Mouse (Mus musculus) forebrain, embryonic 11.5 days (tissue): ENCODE data around the gene Disp3. TPM values are rescaled to one million over a fixed set of nuclear protein-coding genes. Genes with fewer than 3 reads are reported as not detected.
A peak's percentile ranks its signal among the peaks of the same experiment; 100 is the strongest.

Experiments
- ATAC-seq: fragments of 200-750 bp; cut with Nextera tagmentation; replicated peaks from 2 replicates; pipeline ENCODE4 v1.8.0; 2017; ENCODE audit warnings: moderate TSS enrichment; ENCODE audit not compliant: low FRiP score
- DNase-seq: peaks from one replicate; pipeline ENCODE4 v3.0.0-alpha.2; 2017; ENCODE audit warnings: low spot score
- H3K27ac ChIP-seq: fragments of 300-500 bp; sonication (generic); 2 replicates; pipeline ENCODE4 v1.5.1; 2014; ENCODE audit warnings: low read depth, low read length
- H3K27me3 ChIP-seq: fragments of 300-500 bp; sonication (generic); 2 replicates; pipeline ENCODE4 v1.6.1; 2014; ENCODE audit warnings: mild to moderate bottlenecking, low read length, mixed read lengths; ENCODE audit not compliant: control insufficient read depth, insufficient read depth
- H3K36me3 ChIP-seq: fragments of 300-500 bp; sonication (generic); 2 replicates; pipeline ENCODE4 v1.6.1; 2014; ENCODE audit warnings: mild to moderate bottlenecking, low read length, moderate library complexity, mixed read lengths; ENCODE audit not compliant: control insufficient read depth, insufficient read depth
- H3K4me1 ChIP-seq: fragments of 300-500 bp; sonication (generic); replicated peaks from 2 replicates; pipeline ENCODE4 v1.6.1; 2014; ENCODE audit warnings: low read length, mixed read lengths; ENCODE audit not compliant: control insufficient read depth, insufficient read depth
- H3K4me2 ChIP-seq: fragments of 300-500 bp; sonication (generic); 2 replicates; pipeline ENCODE4 v1.6.1; 2014; ENCODE audit warnings: low read depth, mild to moderate bottlenecking, low read length, moderate library complexity, mixed read lengths; ENCODE audit not compliant: severe bottlenecking
- H3K4me3 ChIP-seq: fragments of 300-500 bp; sonication (generic); 2 replicates; pipeline ENCODE4 v1.5.1; 2014; ENCODE audit warnings: low read depth, low read length
- H3K9ac ChIP-seq: fragments of 300-500 bp; sonication (generic); 2 replicates; pipeline ENCODE4 v1.6.1; 2014; ENCODE audit warnings: low read length
- H3K9me3 ChIP-seq: fragments of 300-500 bp; sonication (generic); 2 replicates; pipeline ENCODE4 v1.6.1; 2016; ENCODE audit warnings: low read length, mixed read lengths; ENCODE audit not compliant: control insufficient read depth
- WGBS: fragments of 180-500 bp; shearing (Covaris S2); extraction: QIAGEN DNeasy Blood & Tissue Kit; methylation state at CpG from one replicate; pipeline ENCODE4 v1.1.7; 2014; 5-methylcytosine and 5-hydroxymethylcytosine counted together
- polyA plus RNA-seq: library from polyadenylated mRNA; unstranded; fragments of >200 nt; fragmentation: Nextera tagmentation; extraction: Ambion mirVana; gene quantifications from 2 replicates; pipeline ENCODE4 v1.2.1, GENCODE M21; 2014

The Disp3 gene
- polyA plus RNA-seq, 1 experiment from 2014 or later: 3.0 TPM

DNA sequence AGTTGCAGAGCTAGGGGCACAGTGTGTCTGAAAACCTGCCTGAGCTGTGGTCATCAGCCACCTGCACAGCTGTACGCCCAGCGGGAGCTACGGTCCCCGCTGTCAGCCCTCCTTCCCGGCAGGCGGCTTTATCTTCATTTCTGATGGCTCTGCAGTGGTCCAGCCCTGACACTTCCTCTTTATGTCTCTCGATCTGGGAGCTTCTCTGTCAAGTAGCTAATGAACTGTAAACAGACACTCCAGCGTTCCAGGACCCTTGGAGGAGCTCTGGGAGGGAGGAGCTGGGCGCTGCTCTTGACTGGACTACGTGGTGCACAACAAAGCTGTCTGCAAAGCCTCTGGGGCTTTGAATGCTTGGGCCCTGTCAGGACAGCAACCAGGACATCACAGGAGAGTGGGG, 67.1 kb downstream of the Disp3 start:
- WGBS: 9% methylated on average over 10 of the region's 10 CpGs

GRCm38 (mm10) chr4:148218238-148218637, 69.5 kb downstream of the Disp3 start:
- DNase-seq (no peak), ATAC-seq (no peak)
- Histone ChIP-seq H3K9me3 (no peaks in the 10 kb centered on the region), H3K36me3 (no peaks in the 10 kb centered on the region), H3K27me3 (no peaks in the 10 kb centered on the region), H3K9ac (no peak overlapping the region), H3K4me3 (no peak overlapping the region), H3K4me2 (no peak overlapping the region), H3K27ac (no peak overlapping the region), H3K4me1 (peaks cover 4% of the 10 kb centered on the region; the same call in 1 of the 2 replicates)
- WGBS: 40% methylated on average over 10 of the region's 10 CpGs

More for the DNA sequence above, 67.1 kb downstream of the Disp3 start:
- Histone ChIP-seq H3K36me3 (no peaks in the 10 kb centered on the region), H3K27me3 (no peaks in the 10 kb centered on the region), H3K9ac (no peak overlapping the region), H3K9me3 (no peaks in the 10 kb centered on the region), H3K4me1 (0 out of 2 replicates have a peak, but pooled peaks cover 1% of the 10 kb centered on the region), H3K4me2 (no peak overlapping the region), H3K27ac (no peak overlapping the region), H3K4me3 (no peak overlapping the region)
- ATAC-seq (no peak), DNase-seq (no peak)

- Histone ChIP-seq H3K4me3 (no peak overlapping the region), H3K27me3 (no peaks in the 10 kb centered on the region), H3K9ac (no peak overlapping the region), H3K4me1 (peaks cover 3% of the 10 kb centered on the region; the same call in 1 of the 2 replicates), H3K4me2 (no peak overlapping the region), H3K36me3 (no peaks in the 10 kb centered on the region), H3K9me3 (no peaks in the 10 kb centered on the region), H3K27ac (no peak overlapping the region)
- 53% methylated on average over 11 of the region's 11 CpGs for WGBS
- DNase-seq (no peak), ATAC-seq (no peak)
These were observed 72.4 kb downstream of the Disp3 start for GRCm38 (mm10) chr4:148215264-148215900.

- H3K4me1 ChIP-seq: peaks cover 3% of the 10 kb centered on the region; the same call in 1 of the 2 replicates
- no peaks in the 10 kb centered on the region for H3K36me3 ChIP-seq
- no peak overlapping the region for H3K9ac ChIP-seq
- H3K9me3 ChIP-seq: no peaks in the 10 kb centered on the region
- no peak overlapping the region for H3K4me2 ChIP-seq
- DNase-seq (peak; percentile 44), ATAC-seq (0 out of 2 replicates have a peak, but pooled peaks have one; percentile 39)
- H3K4me3 ChIP-seq: no peak overlapping the region
- H3K27me3 ChIP-seq: no peaks in the 10 kb centered on the region
- no peak overlapping the region for H3K27ac ChIP-seq
- 49% methylated on average over 5 of the region's 5 CpGs for WGBS
These were observed 73.2 kb downstream of the Disp3 start for GRCm38 (mm10) chr4:148214460-148215136.

DNA sequence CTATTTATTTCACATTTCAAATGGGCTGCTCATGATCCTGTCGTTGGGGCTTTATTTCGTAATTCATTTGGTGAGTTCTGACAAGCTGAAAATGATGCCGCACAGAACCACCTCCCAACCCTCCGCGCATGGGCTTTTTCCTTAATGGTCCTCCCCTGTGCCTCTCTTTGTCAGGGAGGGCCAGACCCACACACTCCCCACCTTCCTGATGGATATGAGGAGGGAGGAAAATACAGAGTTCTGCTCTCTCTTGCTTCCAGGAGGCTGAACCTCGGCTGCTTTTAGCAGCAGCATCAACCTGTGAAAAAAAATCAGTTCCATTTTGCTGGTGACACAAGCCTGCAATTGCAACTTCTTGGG, 82.9 kb downstream of the Disp3 start:
- Histone ChIP-seq H3K9me3 (no peaks in the 10 kb centered on the region), H3K4me2 (no peak overlapping the region), H3K4me1 (no peaks in the 10 kb centered on the region), H3K27me3 (no peaks in the 10 kb centered on the region), H3K4me3 (no peak overlapping the region), H3K9ac (no peak overlapping the region), H3K27ac (no peak overlapping the region), H3K36me3 (no peaks in the 10 kb centered on the region)
- ATAC-seq: no peak
- WGBS: 64% methylated on average over 6 of the region's 6 CpGs
- DNase-seq: no peak

- DNase-seq: no peak
- 53% methylated on average over 15 of the region's 15 CpGs for WGBS
- no peak for ATAC-seq
- H3K27me3 ChIP-seq: no peaks in the 10 kb centered on the region
- H3K9me3 ChIP-seq: no peaks in the 10 kb centered on the region
- no peak overlapping the region for H3K4me3 ChIP-seq
- H3K9ac ChIP-seq: no peak overlapping the region
- no peaks in the 10 kb centered on the region for H3K36me3 ChIP-seq
- H3K4me2 ChIP-seq: no peak overlapping the region
- H3K27ac ChIP-seq: peak overlapping the region; percentile 13; the same call in 1 of the 2 replicates
- H3K4me1 ChIP-seq: no peaks in the 10 kb centered on the region
These were observed 83.5 kb downstream of the Disp3 start for GRCm38 (mm10) chr4:148204061-148204872.

DNA sequence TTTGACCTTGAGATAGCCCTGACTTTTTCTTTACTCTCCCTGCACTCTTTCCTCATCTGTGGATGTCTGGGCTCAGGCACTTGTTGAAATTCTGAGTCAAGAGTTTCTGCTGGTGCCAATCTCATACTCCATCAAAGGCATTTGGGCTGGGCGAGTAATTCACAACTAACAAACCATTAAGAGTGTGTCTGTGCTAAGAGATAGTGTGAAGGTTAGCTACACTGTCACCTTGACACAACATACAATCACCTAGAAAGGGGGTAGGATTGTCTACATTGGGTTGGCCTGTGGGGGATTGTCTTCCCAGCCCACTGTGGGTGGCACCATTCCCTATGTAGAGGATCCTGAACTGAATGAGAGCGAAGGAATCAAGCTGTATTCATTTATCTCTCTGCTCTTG, 84.2 kb downstream of the Disp3 start:
- H3K4me1 ChIP-seq: 0 out of 2 replicates have a peak, but pooled peaks cover 2% of the 10 kb centered on the region
- H3K9ac ChIP-seq: no peak overlapping the region
- H3K4me3 ChIP-seq: no peak overlapping the region
- H3K4me2 ChIP-seq: no peak overlapping the region
- H3K27ac ChIP-seq: no peak overlapping the region
- no peaks in the 10 kb centered on the region for H3K36me3 ChIP-seq
- no peak for DNase-seq
- no peak for ATAC-seq
- WGBS: 89% methylated on average over 2 of the region's 2 CpGs
- H3K27me3 ChIP-seq: no peaks in the 10 kb centered on the region
- no peaks in the 10 kb centered on the region for H3K9me3 ChIP-seq

GRCm38 (mm10) chr4:148198721-148199120, 89.0 kb downstream of the Disp3 start:
- Histone ChIP-seq H3K4me3 (no peak overlapping the region), H3K27me3 (no peaks in the 10 kb centered on the region), H3K4me2 (no peak overlapping the region), H3K9me3 (no peaks in the 10 kb centered on the region), H3K9ac (no peak overlapping the region), H3K36me3 (no peaks in the 10 kb centered on the region), H3K27ac (no peak overlapping the region), H3K4me1 (0 out of 2 replicates have a peak, but pooled peaks cover 2% of the 10 kb centered on the region)
- 45% methylated on average over 10 of the region's 10 CpGs for WGBS
- ATAC-seq (no peak), DNase-seq (no peak)
